Mouse (Mus musculus) hindbrain, embryonic 15.5 days (tissue): ENCODE data around the gene Sec22b. TPM values are rescaled to one million over a fixed set of nuclear protein-coding genes. Genes with fewer than 3 reads are reported as not detected.
A peak's percentile ranks its signal among the peaks of the same experiment; 100 is the strongest.

ENCODE experiments used
- ATAC-seq: fragments of 200-750 bp; cut with Nextera tagmentation; 2 replicates; pipeline ENCODE4 v1.8.0; 2017; ENCODE audit warnings: low read depth, moderate number of reproducible peaks, moderate TSS enrichment; ENCODE audit not compliant: low FRiP score
- H3K27ac ChIP-seq: fragments of 300-500 bp; sonication (generic); replicated peaks from 2 replicates; pipeline ENCODE4 v1.5.1; 2015; ENCODE audit warnings: mild to moderate bottlenecking, inconsistent platforms
- H3K27me3 ChIP-seq: fragments of 300-500 bp; sonication (generic); 2 replicates; pipeline ENCODE4 v1.6.1; 2015; ENCODE audit warnings: control low read depth, inconsistent platforms
- H3K36me3 ChIP-seq: fragments of 300-500 bp; sonication (generic); 2 replicates; pipeline ENCODE4 v1.6.1; 2015; ENCODE audit warnings: control low read depth, inconsistent platforms
- H3K4me1 ChIP-seq: fragments of 300-500 bp; sonication (generic); replicated peaks from 2 replicates; pipeline ENCODE4 v1.6.1; 2015; ENCODE audit warnings: control low read depth, inconsistent platforms
- H3K4me2 ChIP-seq: fragments of 300-500 bp; sonication (generic); 2 replicates; pipeline ENCODE4 v1.6.1; 2015; ENCODE audit warnings: moderate library complexity, mild to moderate bottlenecking, inconsistent platforms
- H3K4me3 ChIP-seq: fragments of 300-500 bp; sonication (generic); 2 replicates; pipeline ENCODE4 v1.5.1; 2015; ENCODE audit warnings: mild to moderate bottlenecking, inconsistent platforms
- H3K9ac ChIP-seq: fragments of 300-500 bp; sonication (generic); 2 replicates; pipeline ENCODE4 v1.6.1; 2015; ENCODE audit warnings: inconsistent platforms
- H3K9me3 ChIP-seq: fragments of 300-500 bp; sonication (generic); 2 replicates; pipeline ENCODE4 v1.6.1; 2016; ENCODE audit warnings: control low read depth, inconsistent platforms
- WGBS: fragments of 180-500 bp; shearing (Covaris S2); methylation state at CpG from one replicate; pipeline ENCODE4 v1.1.7; 2015; 5-methylcytosine and 5-hydroxymethylcytosine counted together
- polyA plus RNA-seq: library from polyadenylated mRNA; unstranded; fragments of >200 nt; fragmentation: Nextera tagmentation; extraction: Ambion mirVana; gene quantifications from 2 replicates; pipeline ENCODE4 v1.2.1, GENCODE M21; 2015

The Sec22b gene
- polyA plus RNA-seq, 1 experiment from 2014 or later: 94.6 TPM

GRCm38 (mm10) chr3:97874777-97875176, 26.2 kb upstream of the Sec22b start:
- 30% methylated on average over 5 of the region's 5 CpGs for WGBS
- no peak overlapping the region for H3K27ac ChIP-seq
- no peaks in the 10 kb centered on the region for H3K9me3 ChIP-seq
- H3K27me3 ChIP-seq: no peaks in the 10 kb centered on the region
- H3K4me2 ChIP-seq: no peak overlapping the region
- H3K36me3 ChIP-seq: no peaks in the 10 kb centered on the region
- H3K4me3 ChIP-seq: no peak overlapping the region
- H3K4me1 ChIP-seq: no peaks in the 10 kb centered on the region
- H3K9ac ChIP-seq: no peak overlapping the region
- ATAC-seq: no peak

DNA sequence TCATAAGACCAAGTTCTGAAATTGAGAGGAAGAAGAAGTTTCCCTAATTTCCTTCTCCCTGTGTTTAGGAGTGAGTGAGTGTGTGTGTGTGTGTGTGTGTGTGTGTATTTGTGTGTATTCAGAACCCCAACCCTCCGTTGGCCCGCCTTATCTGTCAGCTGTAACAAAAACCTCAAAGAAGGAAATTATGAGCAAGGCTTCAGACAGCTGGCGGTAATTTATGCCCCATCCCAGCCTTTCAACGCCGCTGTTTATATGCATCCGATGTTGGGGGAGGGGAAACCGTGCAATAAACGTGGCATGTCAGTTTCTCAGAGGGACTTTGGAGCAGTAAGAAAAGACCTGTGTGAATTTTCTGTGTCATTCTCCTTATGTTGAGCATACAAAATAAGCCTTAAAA, 24.7 kb upstream of the Sec22b start:
- H3K9ac ChIP-seq: no peak overlapping the region
- no peak for ATAC-seq
- H3K9me3 ChIP-seq: no peaks in the 10 kb centered on the region
- WGBS: 20% methylated on average over 8 of the region's 8 CpGs
- no peak overlapping the region for H3K4me2 ChIP-seq
- H3K27me3 ChIP-seq: no peaks in the 10 kb centered on the region
- no peaks in the 10 kb centered on the region for H3K36me3 ChIP-seq
- H3K4me1 ChIP-seq: no peaks in the 10 kb centered on the region
- H3K4me3 ChIP-seq: no peak overlapping the region
- H3K27ac ChIP-seq: no peak overlapping the region

GRCm38 (mm10) chr3:97879222-97879621, 21.8 kb upstream of the Sec22b start:
- no peak for ATAC-seq
- no peaks in the 10 kb centered on the region for H3K27me3 ChIP-seq
- WGBS: 16% methylated on average over 5 of the region's 5 CpGs
- no peak overlapping the region for H3K9ac ChIP-seq
- no peaks in the 10 kb centered on the region for H3K4me1 ChIP-seq
- no peak overlapping the region for H3K4me3 ChIP-seq
- no peak overlapping the region for H3K4me2 ChIP-seq
- no peaks in the 10 kb centered on the region for H3K36me3 ChIP-seq
- H3K9me3 ChIP-seq: no peaks in the 10 kb centered on the region
- H3K27ac ChIP-seq: no peak overlapping the region

DNA sequence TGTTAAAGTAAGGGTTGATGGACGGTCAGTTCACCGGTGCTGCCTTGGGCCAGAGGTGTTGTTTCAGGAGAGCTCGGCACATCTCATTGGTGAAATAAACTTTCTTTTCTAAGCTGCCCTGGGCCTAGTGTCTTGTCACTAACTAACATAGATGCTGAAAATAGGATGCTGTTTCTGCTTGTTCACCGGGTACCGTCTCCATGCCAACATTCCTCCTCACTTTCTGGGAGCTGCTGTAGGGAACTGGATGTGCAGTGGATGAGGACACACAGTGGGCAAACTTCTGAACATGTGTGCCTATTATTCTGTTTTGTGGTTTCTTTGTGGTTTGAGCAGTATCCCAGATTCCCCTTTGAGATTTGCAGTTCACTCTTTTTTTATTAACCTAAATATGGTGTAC, 19.4 kb upstream of the Sec22b start:
- Histone ChIP-seq H3K9ac (no peak overlapping the region), H3K4me1 (no peaks in the 10 kb centered on the region), H3K4me2 (no peak overlapping the region), H3K27ac (no peak overlapping the region), H3K9me3 (no peaks in the 10 kb centered on the region), H3K36me3 (no peaks in the 10 kb centered on the region), H3K27me3 (no peaks in the 10 kb centered on the region), H3K4me3 (no peak overlapping the region)
- WGBS: 96% methylated on average over 5 of the region's 5 CpGs
- ATAC-seq: no peak

GRCm38 (mm10) chr3:97887785-97888167, 13.2 kb upstream of the Sec22b start:
- no peaks in the 10 kb centered on the region for H3K36me3 ChIP-seq
- peak overlapping the region; percentile 64 for H3K4me2 ChIP-seq
- peak overlapping the region; percentile 79 for H3K9ac ChIP-seq
- H3K27me3 ChIP-seq: no peaks in the 10 kb centered on the region
- 46% methylated on average over 5 of the region's 5 CpGs for WGBS
- H3K4me1 ChIP-seq: peaks cover 5% of the 10 kb centered on the region
- peak overlapping the region; percentile 61 for H3K4me3 ChIP-seq
- no peaks in the 10 kb centered on the region for H3K9me3 ChIP-seq
- H3K27ac ChIP-seq: peak overlapping the region; percentile 90
- ATAC-seq: peak; percentile 65

GRCm38 (mm10) chr3:97888168-97888901, 12.7 kb upstream of the Sec22b start, which contains the start of gene Pde4dip:
Pde4dip (minus strand) TSS chr3:97888707.
- peak within 1 kb of the TSS; percentile 64 for H3K4me2 ChIP-seq
- peak within 1 kb of the TSS; percentile 90 for H3K27ac ChIP-seq
- ATAC-seq: peak; percentile 84
- peak within 1 kb of the TSS; percentile 61 for H3K4me3 ChIP-seq
- no peaks in the 10 kb centered on the region for H3K36me3 ChIP-seq
- H3K27me3 ChIP-seq: no peaks in the 10 kb centered on the region
- H3K9ac ChIP-seq: peak within 1 kb of the TSS; percentile 79
- under 1% methylated on average over 43 of the region's 44 CpGs for WGBS
- H3K9me3 ChIP-seq: no peaks in the 10 kb centered on the region
- H3K4me1 ChIP-seq: peaks cover 5% of the 10 kb centered on the region

DNA sequence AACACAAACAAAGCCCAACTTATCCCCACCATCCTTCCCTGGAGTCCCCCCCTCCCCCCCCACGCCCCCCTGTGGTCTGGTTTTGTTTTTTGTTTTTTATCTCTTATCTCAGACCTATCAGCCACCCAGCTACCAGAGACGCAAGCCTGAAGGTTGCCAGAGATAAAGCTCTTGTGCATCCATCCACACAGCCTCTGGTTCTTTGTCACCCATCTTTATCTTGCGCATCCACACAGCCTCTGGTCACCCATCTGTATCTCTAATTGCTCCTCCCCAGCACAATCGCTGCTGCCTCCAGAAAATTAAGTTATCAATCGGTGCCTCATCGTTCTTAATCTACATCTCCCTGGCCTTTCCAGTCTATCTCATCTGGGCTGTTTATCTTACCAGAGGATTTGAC, 10.8 kb upstream of the Sec22b start:
- Histone ChIP-seq H3K9me3 (no peaks in the 10 kb centered on the region), H3K27ac (no peak overlapping the region), H3K4me3 (no peak overlapping the region), H3K36me3 (no peaks in the 10 kb centered on the region), H3K4me2 (no peak overlapping the region), H3K9ac (no peak overlapping the region), H3K27me3 (no peaks in the 10 kb centered on the region), H3K4me1 (peaks cover 5% of the 10 kb centered on the region)
- 57% methylated on average over 6 of the region's 6 CpGs for WGBS
- ATAC-seq: no peak

DNA sequence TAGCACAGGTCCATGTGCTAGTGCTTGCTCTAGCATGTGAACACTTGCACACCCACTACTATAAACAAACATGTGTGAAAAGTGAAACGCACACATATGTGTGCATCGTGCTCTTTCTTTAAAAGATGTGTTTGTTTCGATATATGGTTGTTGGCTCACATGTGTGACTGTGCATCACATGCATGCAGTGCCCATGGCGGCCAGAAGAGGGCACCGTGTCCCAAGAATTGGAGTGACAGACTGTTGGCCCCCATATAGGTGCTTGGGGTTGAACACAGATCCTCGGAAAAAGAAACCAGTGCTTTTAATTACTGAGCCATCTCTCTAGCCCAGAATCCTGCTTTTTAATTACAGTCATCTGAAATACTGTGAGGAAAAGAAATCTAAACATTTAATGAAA, 6.3 kb upstream of the Sec22b start:
- 48% methylated on average over 6 of the region's 6 CpGs for WGBS
- no peaks in the 10 kb centered on the region for H3K27me3 ChIP-seq
- no peak overlapping the region for H3K4me2 ChIP-seq
- no peak overlapping the region for H3K27ac ChIP-seq
- H3K4me1 ChIP-seq: no peaks in the 10 kb centered on the region
- no peak overlapping the region for H3K4me3 ChIP-seq
- H3K9me3 ChIP-seq: no peaks in the 10 kb centered on the region
- no peaks in the 10 kb centered on the region for H3K36me3 ChIP-seq
- ATAC-seq: 0 out of 2 replicates have a peak, but pooled peaks have one; percentile 19
- H3K9ac ChIP-seq: no peak overlapping the region

GRCm38 (mm10) chr3:97898381-97898780, 2.6 kb upstream of the Sec22b start:
- no peak overlapping the region for H3K4me3 ChIP-seq
- peaks cover 23% of the 10 kb centered on the region for H3K4me1 ChIP-seq
- no peak for ATAC-seq
- no peak overlapping the region for H3K27ac ChIP-seq
- no peak overlapping the region for H3K9ac ChIP-seq
- no peaks in the 10 kb centered on the region for H3K27me3 ChIP-seq
- WGBS: 81% methylated on average over 3 of the region's 3 CpGs
- no peaks in the 10 kb centered on the region for H3K9me3 ChIP-seq
- no peaks in the 10 kb centered on the region for H3K36me3 ChIP-seq
- H3K4me2 ChIP-seq: no peak overlapping the region

- WGBS: 23% methylated on average over 5 of the region's 5 CpGs
- no peak for ATAC-seq
- Histone ChIP-seq H3K27me3 (no peaks in the 10 kb centered on the region), H3K9ac (peak overlapping the region; percentile 92), H3K4me1 (peaks cover 25% of the 10 kb centered on the region), H3K27ac (0 out of 2 replicates have a peak overlapping the region, but pooled peaks have one; percentile 56), H3K9me3 (no peaks in the 10 kb centered on the region), H3K4me2 (peak overlapping the region; percentile 69), H3K36me3 (no peaks in the 10 kb centered on the region), H3K4me3 (peak overlapping the region; percentile 87)
Measured at GRCm38 (mm10) chr3:97901586-97901985, 596 bp downstream of the Sec22b start.

GRCm38 (mm10) chr3:97909737-97910136, 8.7 kb downstream of the Sec22b start:
- ATAC-seq: no peak
- 69% methylated on average over 2 of the region's 2 CpGs for WGBS
- H3K4me3 ChIP-seq: no peak overlapping the region
- no peaks in the 10 kb centered on the region for H3K9me3 ChIP-seq
- no peak overlapping the region for H3K27ac ChIP-seq
- no peak overlapping the region for H3K9ac ChIP-seq
- H3K27me3 ChIP-seq: no peaks in the 10 kb centered on the region
- H3K4me1 ChIP-seq: no peaks in the 10 kb centered on the region
- H3K4me2 ChIP-seq: no peak overlapping the region
- peaks cover 9% of the 10 kb centered on the region; the same call in 1 of the 2 replicates for H3K36me3 ChIP-seq

DNA sequence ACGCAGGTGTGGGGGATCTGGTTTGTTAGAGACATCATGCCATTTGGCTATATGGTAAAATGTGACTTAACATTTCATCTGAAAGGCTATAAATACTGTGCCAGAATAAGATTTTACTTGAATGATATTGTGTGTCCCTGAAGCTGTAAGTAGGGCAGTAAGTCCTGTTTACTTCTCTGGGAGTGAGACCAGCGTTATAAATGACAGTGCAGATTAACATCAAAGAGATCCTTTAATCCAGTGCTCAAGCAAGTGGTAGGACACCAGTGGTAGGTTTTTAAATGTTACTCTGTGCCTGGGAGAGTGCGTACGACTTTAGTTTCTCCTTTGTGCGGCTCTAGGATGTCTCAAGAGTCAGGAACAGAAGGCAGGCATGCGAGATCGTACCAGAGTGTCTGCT, 10.1 kb downstream of the Sec22b start:
- H3K4me2 ChIP-seq: no peak overlapping the region
- no peak overlapping the region for H3K27ac ChIP-seq
- no peaks in the 10 kb centered on the region for H3K4me1 ChIP-seq
- no peak for ATAC-seq
- peaks cover 12% of the 10 kb centered on the region; the same call in 1 of the 2 replicates for H3K36me3 ChIP-seq
- no peaks in the 10 kb centered on the region for H3K9me3 ChIP-seq
- H3K4me3 ChIP-seq: no peak overlapping the region
- no peaks in the 10 kb centered on the region for H3K27me3 ChIP-seq
- 88% methylated on average over 7 of the region's 7 CpGs for WGBS
- H3K9ac ChIP-seq: no peak overlapping the region

- Histone ChIP-seq H3K9me3 (no peaks in the 10 kb centered on the region), H3K4me2 (no peak overlapping the region), H3K4me3 (no peak overlapping the region), H3K27ac (no peak overlapping the region), H3K27me3 (no peaks in the 10 kb centered on the region), H3K36me3 (peaks cover 26% of the 10 kb centered on the region), H3K9ac (no peak overlapping the region), H3K4me1 (no peaks in the 10 kb centered on the region)
- 78% methylated on average over 4 of the region's 4 CpGs for WGBS
- ATAC-seq: no peak
Measured at GRCm38 (mm10) chr3:97915081-97915480, 14.1 kb downstream of the Sec22b start.
